Mouse (Mus musculus) small intestine, adult 2 months (tissue): ENCODE data around the gene Ankdd1b.

Experiments used
- CTCF ChIP-seq: fragments of 200-500 bp; IDR thresholded peaks from 2 replicates; pipeline ENCODE4 v1.5.1; 2012; ENCODE audit warnings: low read depth, mild to moderate bottlenecking, control low read depth, inconsistent platforms, low read length, moderate library complexity, mixed read lengths; ENCODE audit not compliant: insufficient replicate concordance, insufficient read length; ENCODE audit errors: extremely low read depth
- POLR2A ChIP-seq: fragments of 200-500 bp; IDR thresholded peaks from 2 replicates; pipeline ENCODE4 v1.6.1; 2012; ENCODE audit warnings: low read depth, mild to moderate bottlenecking, control low read depth, inconsistent platforms, low read length, moderate library complexity

DNA sequence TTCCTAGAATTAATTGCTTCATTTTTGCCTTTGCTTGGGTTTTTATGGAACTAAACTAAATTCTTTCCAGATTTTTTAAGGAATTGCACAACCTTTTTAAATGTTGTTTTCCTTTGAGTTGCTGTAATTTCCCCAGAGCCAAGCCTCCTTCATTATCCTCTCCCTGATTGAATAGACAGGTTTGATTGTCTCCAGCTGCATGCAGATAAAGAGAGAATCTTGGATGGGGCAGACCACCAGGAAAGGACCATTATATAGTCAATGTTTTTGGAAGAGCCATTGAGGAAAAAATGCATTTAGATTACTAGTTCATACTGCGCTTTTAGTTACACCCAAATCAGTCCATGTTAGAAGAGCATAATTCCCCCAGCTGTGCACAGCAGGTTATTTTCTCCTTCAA is 62.2 kb downstream of the Ankdd1b start:
- no peak for TF ChIP-seq POLR2A
- TF ChIP-seq CTCF: no peak
